Mouse (Mus musculus): ENCODE results near the gene Tenm1. TPM values are rescaled to one million over a fixed set of nuclear protein-coding genes. Genes with fewer than 3 reads are reported as not detected.

The Tenm1 gene
- 0.06 TPM for polyA plus RNA-seq (2014; fragmentation: Illumina TruSeq; extraction: RNeasy Lipid Tissue Mini Kit (QIAGEN cat#74804); ENCODE audit: low read depth, low replicate concordance)

GRCm38 (mm10) chrX:43428855-43429263 is at the start of gene Tenm1:
TSS of gene Tenm1 (minus strand) at chrX:43429126.

GRCm38 (mm10) chrX:42502291-42503043 is 926.5 kb downstream of the Tenm1 start, which contains the start of gene Sh2d1a:
TSS of gene Sh2d1a (plus strand) at chrX:42502453.

GRCm38 (mm10) chrX:42489446-42489845 is 939.5 kb downstream of the Tenm1 start, which contains the start of gene Tex13c2:
TSS of gene Tex13c2 (plus strand) at chrX:42489691.

Other genes starting within 250 kb of the Tenm1 start
- gene Tex13c1, start 162.0 kb upstream of the Tenm1 start, polyA plus RNA-seq (2014; fragmentation: Illumina TruSeq; extraction: RNeasy Lipid Tissue Mini Kit (QIAGEN cat#74804); ENCODE audit: low read depth, low replicate concordance): 71.9 TPM

Measured in testis, adult 10 weeks (tissue).